Comparison of ENCODE assay signal across 23 mouse cellular contexts in the genomic region with DNA sequence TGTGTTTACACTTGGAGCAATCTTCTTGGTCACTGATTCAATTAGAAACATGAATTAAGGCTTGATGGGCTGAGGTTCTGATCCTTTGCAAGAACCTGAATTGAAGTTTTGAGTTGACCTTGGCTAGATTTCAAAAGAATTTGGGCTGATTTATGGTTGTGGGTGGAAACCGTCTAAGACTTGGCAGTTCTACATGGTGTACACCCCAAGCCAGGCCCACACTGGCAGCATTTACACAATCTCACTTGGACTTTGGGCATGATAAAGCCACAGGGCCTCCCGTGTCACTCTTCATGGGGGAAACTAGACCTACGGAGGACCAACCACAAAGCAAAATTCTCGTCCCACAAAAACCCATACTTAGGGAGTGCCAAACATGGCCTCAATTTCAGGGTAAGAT.
DNase-seq lines count a peak whose midpoint lies in the region; ATAC-seq lines count a peak whose summit lies in the region.
"Had no signal": no experiment of that assay in that cellular context is flagged by ENCODE, and none has a peak within 500 bp of the region (broad histone marks: within the 10 kb centered on the region; RNA-seq: fewer than 3 reads in every experiment).

No protein-coding gene starts in this region.

- H3K36me3 ChIP-seq in embryonic facial prominence, embryonic 14.5 days (ENCODE audit: control insufficient read depth, insufficient read depth, low read length) = peaks cover 93% of the 10 kb centered on the region
- peaks cover 56% of the 10 kb centered on the region for H3K36me3 ChIP-seq in embryonic facial prominence, embryonic 10.5 days (replicated peaks)
- no peaks in the 10 kb centered on the region for H3K36me3 ChIP-seq in liver, embryonic 12.5 days

- no peak overlapping the region for H3K4me2 ChIP-seq in embryonic facial prominence, embryonic 14.5 days (ENCODE audit: low read depth, low read length)
- H3K4me2 ChIP-seq in liver, embryonic 12.5 days = no peak overlapping the region
- H3K4me2 ChIP-seq: forebrain, embryonic 15.5 days; heart, embryonic 12.5 days; midbrain, embryonic 12.5 days had no signal

- ATAC-seq in embryonic facial prominence, embryonic 14.5 days (ENCODE audit: low read depth) = no peak
- ATAC-seq in granulocyte monocyte progenitor cell, adult 5-6 weeks (replicated peaks; ENCODE audit: poor library complexity, severe bottlenecking) = peak; percentile 62
- ATAC-seq in liver, embryonic 12.5 days = no peak
- ATAC-seq: activated CD4-positive, CD25-positive, alpha-beta regulatory T cell, adult 4 months; forebrain, embryonic 15.5 days; Patski had no signal

- WGBS in embryonic facial prominence, embryonic 14.5 days = 77% methylated on average over 4 of the region's 4 CpGs
- 93% methylated on average over 4 of the region's 4 CpGs for WGBS in embryonic facial prominence, embryonic 10.5 days
- WGBS in liver, embryonic 12.5 days (ENCODE audit: insufficient replicate concordance) = 65% methylated on average over 4 of the region's 4 CpGs

- peak; percentile 68 for DNase-seq in embryonic facial prominence, embryonic 14.5 days (ENCODE audit: low spot score)
- no peak for DNase-seq in embryonic facial prominence, embryonic 10.5 days (ENCODE audit: low spot score)
- peak; percentile 75 for DNase-seq in 3T3-L1 (ENCODE audit: low read depth, low spot score)
- DNase-seq in adrenal gland, postnatal 25 days = peak; percentile 29
- DNase-seq in frontal cortex, postnatal 14 days (ENCODE audit: low spot score in 2 of 2) = no peak
- no peak for DNase-seq in MN1 (ENCODE audit: low spot score)
- DNase-seq: B cell, adult 2 months; cerebellum, adult 18-20 months; kidney, adult 8-10 months; kidney, postnatal 36 days; liver; lung, adult 2 months; spleen, adult 18-20 months; thymus, adult 18-20 months had no signal

- H3K4me1 ChIP-seq in embryonic facial prominence, embryonic 14.5 days (ENCODE audit: control insufficient read depth, insufficient read depth, low read length) = no peaks in the 10 kb centered on the region
- H3K4me1 ChIP-seq in embryonic facial prominence, embryonic 10.5 days = no peaks in the 10 kb centered on the region
- H3K4me1 ChIP-seq in liver, embryonic 12.5 days = no peaks in the 10 kb centered on the region
- H3K4me1 ChIP-seq: forebrain, embryonic 15.5 days; heart, embryonic 12.5 days; hindbrain, embryonic 10.5 days; midbrain, embryonic 12.5 days had no signal

- no peaks in the 10 kb centered on the region for H3K27me3 ChIP-seq in embryonic facial prominence, embryonic 14.5 days (replicated peaks; ENCODE audit: control insufficient read depth, insufficient read depth, low read length)
- H3K27me3 ChIP-seq in embryonic facial prominence, embryonic 10.5 days (replicated peaks; ENCODE audit: low read depth, poor library complexity, severe bottlenecking) = no peaks in the 10 kb centered on the region
- H3K27me3 ChIP-seq in liver, embryonic 12.5 days (replicated peaks) = no peaks in the 10 kb centered on the region
- H3K27me3 ChIP-seq: forebrain, embryonic 15.5 days; heart, embryonic 12.5 days; midbrain, embryonic 12.5 days; Patski had no signal

- no peak overlapping the region for H3K9ac ChIP-seq in embryonic facial prominence, embryonic 14.5 days (ENCODE audit: low read depth, low read length)
- no peak overlapping the region for H3K9ac ChIP-seq in liver, embryonic 12.5 days
- H3K9ac ChIP-seq: forebrain, embryonic 15.5 days; heart, embryonic 12.5 days; midbrain, embryonic 12.5 days had no signal

- no peaks in the 10 kb centered on the region for H3K9me3 ChIP-seq in embryonic facial prominence, embryonic 14.5 days (ENCODE audit: control insufficient read depth, low read length)
- H3K9me3 ChIP-seq in embryonic facial prominence, embryonic 10.5 days = no peaks in the 10 kb centered on the region
- no peaks in the 10 kb centered on the region for H3K9me3 ChIP-seq in liver, embryonic 12.5 days (replicated peaks)
- H3K9me3 ChIP-seq: forebrain, embryonic 15.5 days; heart, embryonic 12.5 days; hindbrain, embryonic 10.5 days; midbrain, embryonic 12.5 days had no signal

- H3K4me3 ChIP-seq in embryonic facial prominence, embryonic 14.5 days (ENCODE audit: low read depth, low read length) = no peak overlapping the region
- H3K4me3 ChIP-seq in embryonic facial prominence, embryonic 10.5 days = no peak overlapping the region
- no peak overlapping the region for H3K4me3 ChIP-seq in liver, embryonic 12.5 days
- H3K4me3 ChIP-seq: forebrain, embryonic 15.5 days; heart, embryonic 12.5 days; hindbrain, embryonic 10.5 days; midbrain, embryonic 12.5 days had no signal

- no peak overlapping the region for H3K27ac ChIP-seq in embryonic facial prominence, embryonic 14.5 days (replicated peaks; ENCODE audit: low read depth, low read length)
- no peak overlapping the region for H3K27ac ChIP-seq in embryonic facial prominence, embryonic 10.5 days (replicated peaks)
- H3K27ac ChIP-seq in liver, embryonic 12.5 days = no peak overlapping the region
- H3K27ac ChIP-seq: forebrain, embryonic 15.5 days; hindbrain, embryonic 10.5 days; macrophage; midbrain, embryonic 12.5 days had no signal

Comparison
In these comparisons a context has a peak if more than half of its experiments do, and no peak if none do; other contexts are left out.
1. DNase-seq: peak in embryonic facial prominence, embryonic 14.5 days (single experiment), 3T3-L1 (single experiment) and adrenal gland, postnatal 25 days (single experiment); none in embryonic facial prominence, embryonic 10.5 days (single experiment), frontal cortex, postnatal 14 days (0 of 2) and MN1 (single experiment).